Mouse (Mus musculus) liver, embryonic 14.5 days (tissue): ENCODE measurements around the gene Ret.

Experiments used
- CTCF ChIP-seq: IDR thresholded peaks from 2 replicates; pipeline ENCODE4 v1.5.1; 2016; ENCODE audit warnings: antibody characterized with exemption, low read depth, control low read depth
- EP300 ChIP-seq: IDR thresholded peaks from 2 replicates; pipeline ENCODE4 v1.6.1; 2016; ENCODE audit warnings: antibody characterized with exemption, low read depth

- TF ChIP-seq CTCF (no peak), EP300 (no peak)
Measured at GRCm38 (mm10) chr6:118171386-118171785, 26.1 kb downstream of the Ret start.
